Mouse (Mus musculus): ENCODE data around the gene Slc25a54. TPM values are rescaled to one million over a fixed set of nuclear protein-coding genes. Genes with fewer than 3 reads are reported as not detected.

Slc25a54 gene
- polyA plus RNA-seq, 1 experiment from 2014 or later, result not detected

- DNase-seq (ENCODE audit: low spot score), result no peak
- Histone ChIP-seq H3K9me3 (ENCODE audit: control insufficient read depth, low read length) (no peaks in the 10 kb centered on the region), H3K4me2 (ENCODE audit: low read depth, severe bottlenecking) (no peak overlapping the region), H3K27me3 (ENCODE audit: control insufficient read depth, insufficient read depth, low read length) (no peaks in the 10 kb centered on the region), H3K27ac (replicated peaks; ENCODE audit: low read depth, low read length) (no peak overlapping the region), H3K36me3 (ENCODE audit: control insufficient read depth, insufficient read depth, low read length) (no peaks in the 10 kb centered on the region; the same call in 1 of the 2 replicates), H3K4me3 (ENCODE audit: low read depth, low read length) (no peak overlapping the region), H3K9ac (ENCODE audit: low read length) (no peak overlapping the region), H3K4me1 (ENCODE audit: control insufficient read depth, insufficient read depth, low read length) (no peaks in the 10 kb centered on the region)
- 95% methylated on average over 15 of the region's 15 CpGs for WGBS
- ATAC-seq (ENCODE audit: insufficient number of reproducible peaks, low FRiP score, low TSS enrichment, low read depth), result no peak
Measured at GRCm38 (mm10) chr3:109134036-109134435, 53.8 kb downstream of the Slc25a54 start.

- ATAC-seq (ENCODE audit: insufficient number of reproducible peaks, low FRiP score, low TSS enrichment, low read depth), result no peak
- 87% methylated on average over 1 of the region's 1 CpGs for WGBS
- no peaks in the 10 kb centered on the region; the same call in 1 of the 2 replicates for H3K36me3 ChIP-seq (ENCODE audit: control insufficient read depth, insufficient read depth, low read length)
- no peak overlapping the region for H3K4me2 ChIP-seq (ENCODE audit: low read depth, severe bottlenecking)
- H3K9me3 ChIP-seq (ENCODE audit: control insufficient read depth, low read length), result no peaks in the 10 kb centered on the region
- no peak for DNase-seq (ENCODE audit: low spot score)
- no peak overlapping the region for H3K27ac ChIP-seq (replicated peaks; ENCODE audit: low read depth, low read length)
- H3K9ac ChIP-seq (ENCODE audit: low read length), result no peak overlapping the region
- H3K4me1 ChIP-seq (ENCODE audit: control insufficient read depth, insufficient read depth, low read length), result no peaks in the 10 kb centered on the region
- H3K4me3 ChIP-seq (ENCODE audit: low read depth, low read length), result no peak overlapping the region
- H3K27me3 ChIP-seq (ENCODE audit: control insufficient read depth, insufficient read depth, low read length), result no peaks in the 10 kb centered on the region
Measured at GRCm38 (mm10) chr3:109135352-109135751, 55.1 kb downstream of the Slc25a54 start.

- Histone ChIP-seq H3K9ac (ENCODE audit: low read length) (no peak overlapping the region), H3K27ac (replicated peaks; ENCODE audit: low read depth, low read length) (no peak overlapping the region), H3K4me3 (ENCODE audit: low read depth, low read length) (no peak overlapping the region), H3K4me1 (ENCODE audit: control insufficient read depth, insufficient read depth, low read length) (no peaks in the 10 kb centered on the region), H3K36me3 (ENCODE audit: control insufficient read depth, insufficient read depth, low read length) (no peaks in the 10 kb centered on the region), H3K27me3 (ENCODE audit: control insufficient read depth, insufficient read depth, low read length) (no peaks in the 10 kb centered on the region), H3K4me2 (ENCODE audit: low read depth, severe bottlenecking) (no peak overlapping the region), H3K9me3 (ENCODE audit: control insufficient read depth, low read length) (no peaks in the 10 kb centered on the region)
- DNase-seq (ENCODE audit: low spot score) (no peak), ATAC-seq (ENCODE audit: insufficient number of reproducible peaks, low FRiP score, low TSS enrichment, low read depth) (no peak)
- WGBS, result 87% methylated on average over 4 of the region's 4 CpGs
Measured at GRCm38 (mm10) chr3:109152561-109152960, 72.3 kb downstream of the Slc25a54 start.

GRCm38 (mm10) chr3:109153410-109153809 is 73.1 kb downstream of the Slc25a54 start:
- DNase-seq (ENCODE audit: low spot score), result no peak
- no peak for ATAC-seq (ENCODE audit: insufficient number of reproducible peaks, low FRiP score, low TSS enrichment, low read depth)
- no peak overlapping the region for H3K4me3 ChIP-seq (ENCODE audit: low read depth, low read length)
- no peaks in the 10 kb centered on the region for H3K9me3 ChIP-seq (ENCODE audit: control insufficient read depth, low read length)
- no peak overlapping the region for H3K27ac ChIP-seq (replicated peaks; ENCODE audit: low read depth, low read length)
- H3K4me1 ChIP-seq (ENCODE audit: control insufficient read depth, insufficient read depth, low read length), result no peaks in the 10 kb centered on the region
- no peaks in the 10 kb centered on the region for H3K27me3 ChIP-seq (ENCODE audit: control insufficient read depth, insufficient read depth, low read length)
- H3K36me3 ChIP-seq (ENCODE audit: control insufficient read depth, insufficient read depth, low read length), result no peaks in the 10 kb centered on the region
- WGBS, result 94% methylated on average over 6 of the region's 6 CpGs
- H3K9ac ChIP-seq (ENCODE audit: low read length), result no peak overlapping the region
- H3K4me2 ChIP-seq (ENCODE audit: low read depth, severe bottlenecking), result no peak overlapping the region

- Histone ChIP-seq H3K9ac (ENCODE audit: low read length) (no peak overlapping the region), H3K9me3 (ENCODE audit: control insufficient read depth, low read length) (no peaks in the 10 kb centered on the region), H3K27ac (replicated peaks; ENCODE audit: low read depth, low read length) (no peak overlapping the region), H3K4me2 (ENCODE audit: low read depth, severe bottlenecking) (no peak overlapping the region), H3K36me3 (ENCODE audit: control insufficient read depth, insufficient read depth, low read length) (no peaks in the 10 kb centered on the region), H3K4me3 (ENCODE audit: low read depth, low read length) (no peak overlapping the region), H3K27me3 (ENCODE audit: control insufficient read depth, insufficient read depth, low read length) (no peaks in the 10 kb centered on the region), H3K4me1 (ENCODE audit: control insufficient read depth, insufficient read depth, low read length) (no peaks in the 10 kb centered on the region)
- 67% methylated on average over 4 of the region's 4 CpGs for WGBS
- DNase-seq (ENCODE audit: low spot score), result no peak
- no peak for ATAC-seq (ENCODE audit: insufficient number of reproducible peaks, low FRiP score, low TSS enrichment, low read depth)
Measured at GRCm38 (mm10) chr3:109155926-109156669, 75.8 kb downstream of the Slc25a54 start.

- no peak overlapping the region for H3K27ac ChIP-seq (replicated peaks; ENCODE audit: low read depth, low read length)
- WGBS, result 84% methylated on average over 3 of the region's 3 CpGs
- ATAC-seq (ENCODE audit: insufficient number of reproducible peaks, low FRiP score, low TSS enrichment, low read depth) (no peak), DNase-seq (ENCODE audit: low spot score) (no peak)
- no peaks in the 10 kb centered on the region for H3K36me3 ChIP-seq (ENCODE audit: control insufficient read depth, insufficient read depth, low read length)
- no peak overlapping the region for H3K4me2 ChIP-seq (ENCODE audit: low read depth, severe bottlenecking)
- H3K9ac ChIP-seq (ENCODE audit: low read length), result no peak overlapping the region
- H3K4me3 ChIP-seq (ENCODE audit: low read depth, low read length), result no peak overlapping the region
- no peaks in the 10 kb centered on the region for H3K9me3 ChIP-seq (ENCODE audit: control insufficient read depth, low read length)
- no peaks in the 10 kb centered on the region for H3K27me3 ChIP-seq (ENCODE audit: control insufficient read depth, insufficient read depth, low read length)
- no peaks in the 10 kb centered on the region for H3K4me1 ChIP-seq (ENCODE audit: control insufficient read depth, insufficient read depth, low read length)
Measured at GRCm38 (mm10) chr3:109157481-109157880, 77.2 kb downstream of the Slc25a54 start.

- no peaks in the 10 kb centered on the region for H3K36me3 ChIP-seq (ENCODE audit: control insufficient read depth, insufficient read depth, low read length)
- no peak overlapping the region for H3K27ac ChIP-seq (replicated peaks; ENCODE audit: low read depth, low read length)
- H3K9ac ChIP-seq (ENCODE audit: low read length), result no peak overlapping the region
- H3K4me2 ChIP-seq (ENCODE audit: low read depth, severe bottlenecking), result no peak overlapping the region
- H3K4me3 ChIP-seq (ENCODE audit: low read depth, low read length), result no peak overlapping the region
- H3K9me3 ChIP-seq (ENCODE audit: control insufficient read depth, low read length), result no peaks in the 10 kb centered on the region
- ATAC-seq (ENCODE audit: insufficient number of reproducible peaks, low FRiP score, low TSS enrichment, low read depth) (no peak), DNase-seq (ENCODE audit: low spot score) (no peak)
- H3K4me1 ChIP-seq (ENCODE audit: control insufficient read depth, insufficient read depth, low read length), result no peaks in the 10 kb centered on the region
- no peaks in the 10 kb centered on the region for H3K27me3 ChIP-seq (ENCODE audit: control insufficient read depth, insufficient read depth, low read length)
- 92% methylated on average over 2 of the region's 2 CpGs for WGBS
Measured at GRCm38 (mm10) chr3:109164088-109164487, 83.8 kb downstream of the Slc25a54 start.

- no peaks in the 10 kb centered on the region for H3K36me3 ChIP-seq (ENCODE audit: control insufficient read depth, insufficient read depth, low read length)
- 91% methylated on average over 1 of the region's 1 CpGs for WGBS
- H3K4me2 ChIP-seq (ENCODE audit: low read depth, severe bottlenecking), result no peak overlapping the region
- no peak for ATAC-seq (ENCODE audit: insufficient number of reproducible peaks, low FRiP score, low TSS enrichment, low read depth)
- H3K9ac ChIP-seq (ENCODE audit: low read length), result no peak overlapping the region
- no peaks in the 10 kb centered on the region for H3K27me3 ChIP-seq (ENCODE audit: control insufficient read depth, insufficient read depth, low read length)
- DNase-seq (ENCODE audit: low spot score), result no peak
- H3K4me3 ChIP-seq (ENCODE audit: low read depth, low read length), result no peak overlapping the region
- no peaks in the 10 kb centered on the region for H3K9me3 ChIP-seq (ENCODE audit: control insufficient read depth, low read length)
- H3K27ac ChIP-seq (replicated peaks; ENCODE audit: low read depth, low read length), result no peak overlapping the region
- no peaks in the 10 kb centered on the region for H3K4me1 ChIP-seq (ENCODE audit: control insufficient read depth, insufficient read depth, low read length)
Measured at GRCm38 (mm10) chr3:109164644-109165043, 84.4 kb downstream of the Slc25a54 start.

All from limb, embryonic 11.5 days (tissue).